Mouse (Mus musculus): ENCODE data around the gene Adra2c. TPM values are rescaled to one million over a fixed set of nuclear protein-coding genes. Genes with fewer than 3 reads are reported as not detected.

Gene Adra2c
- polyA plus RNA-seq (2011; ENCODE audit: insufficient read depth, insufficient read length, low read depth, missing spikeins): not detected in 2 replicates

GRCm38 (mm10) chr5:35278019-35278418 lies at the start of gene Adra2c:
Gene Adra2c, plus strand, starts transcription at chr5:35278319.
- Histone ChIP-seq H3K4me3 (ENCODE audit: low read depth, low read length) (peak within 1 kb of the TSS; percentile 77), H3K9me3 (replicated peaks; ENCODE audit: control insufficient read depth, insufficient read depth, low read length, poor library complexity, severe bottlenecking) (no peaks in the 10 kb centered on the region), H3K27ac (ENCODE audit: insufficient read depth, low read length) (no peak within 1 kb of the TSS), H3K4me1 (ENCODE audit: control insufficient read depth, insufficient read depth, low read length) (no peaks in the 10 kb centered on the region), H3K36me3 (ENCODE audit: control insufficient read depth, insufficient read depth, low read length, poor library complexity, severe bottlenecking) (no peaks in the 10 kb centered on the region), H3K9ac (ENCODE audit: low read depth, poor library complexity, severe bottlenecking) (peak within 1 kb of the TSS; percentile 82), H3K27me3 (ENCODE audit: control insufficient read depth, insufficient read depth, low read length, poor library complexity, severe bottlenecking) (peaks cover 8% of the 10 kb centered on the region)
- TF ChIP-seq POLR2A (IDR thresholded peaks at IDR 0.05; ENCODE audit: insufficient read depth, low read length) (no peak), CTCF (IDR thresholded peaks at IDR 0.05; ENCODE audit: low read depth, low read length) (no peak), EP300 (IDR thresholded peaks at IDR 0.05; ENCODE audit: insufficient read depth, low read depth, low read length) (no peak)

DNA sequence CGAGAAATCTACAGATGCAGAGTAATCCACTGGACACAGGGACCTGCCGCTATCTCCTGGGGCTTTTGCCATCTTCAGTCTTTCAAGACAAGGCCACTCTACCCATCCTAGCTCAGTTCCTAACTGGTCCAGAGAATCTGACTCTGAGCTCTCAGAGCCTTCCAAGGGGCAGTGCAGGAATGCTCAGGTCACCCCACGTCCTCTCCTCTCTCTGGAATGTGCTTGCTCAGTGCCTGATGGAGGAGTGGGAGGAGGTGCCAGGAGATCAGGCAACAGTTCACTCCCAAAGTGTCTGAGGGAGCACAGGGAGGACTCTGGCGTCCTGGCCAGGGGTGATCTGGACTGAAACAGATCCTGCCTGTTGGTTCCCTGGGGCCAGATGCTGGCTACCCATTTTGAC lies 45.0 kb upstream of the Adra2c start:
- no peak overlapping the region for H3K27ac ChIP-seq (ENCODE audit: insufficient read depth, low read length)
- H3K27me3 ChIP-seq (ENCODE audit: control insufficient read depth, insufficient read depth, low read length, poor library complexity, severe bottlenecking): no peaks in the 10 kb centered on the region
- no peak overlapping the region for H3K4me3 ChIP-seq (ENCODE audit: low read depth, low read length)
- H3K9me3 ChIP-seq (replicated peaks; ENCODE audit: control insufficient read depth, insufficient read depth, low read length, poor library complexity, severe bottlenecking): no peaks in the 10 kb centered on the region
- TF ChIP-seq EP300 (IDR thresholded peaks at IDR 0.05; ENCODE audit: insufficient read depth, low read depth, low read length) (no peak), CTCF (IDR thresholded peaks at IDR 0.05; ENCODE audit: low read depth, low read length) (no peak), POLR2A (IDR thresholded peaks at IDR 0.05; ENCODE audit: insufficient read depth, low read length) (no peak)
- H3K9ac ChIP-seq (ENCODE audit: low read depth, poor library complexity, severe bottlenecking): no peak overlapping the region
- no peaks in the 10 kb centered on the region for H3K36me3 ChIP-seq (ENCODE audit: control insufficient read depth, insufficient read depth, low read length, poor library complexity, severe bottlenecking)
- no peaks in the 10 kb centered on the region for H3K4me1 ChIP-seq (ENCODE audit: control insufficient read depth, insufficient read depth, low read length)

DNA sequence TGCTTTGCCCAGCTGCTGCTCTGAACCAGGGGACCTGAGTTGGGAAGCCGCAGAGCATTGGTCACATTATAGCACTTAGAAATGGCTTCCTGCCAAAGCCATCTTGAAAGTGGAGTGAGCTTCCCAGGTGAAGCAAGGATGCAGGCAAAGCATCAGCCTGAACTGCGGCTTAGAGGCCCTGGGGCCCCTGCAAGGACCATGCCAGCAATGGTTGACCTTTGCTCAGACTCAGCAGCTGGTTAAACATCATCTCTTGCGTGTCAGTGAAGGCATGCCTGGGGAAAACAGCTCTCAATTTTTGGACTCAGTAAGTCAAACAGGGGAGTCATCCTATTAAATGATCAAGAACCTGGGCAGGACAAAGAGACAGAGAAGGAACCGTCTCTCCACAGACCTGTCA lies 40.4 kb upstream of the Adra2c start:
- TF ChIP-seq POLR2A (IDR thresholded peaks at IDR 0.05; ENCODE audit: insufficient read depth, low read length): no peak
- TF ChIP-seq EP300 (IDR thresholded peaks at IDR 0.05; ENCODE audit: insufficient read depth, low read depth, low read length): no peak
- no peak for TF ChIP-seq CTCF (IDR thresholded peaks at IDR 0.05; ENCODE audit: low read depth, low read length)
- H3K27me3 ChIP-seq (ENCODE audit: control insufficient read depth, insufficient read depth, low read length, poor library complexity, severe bottlenecking): no peaks in the 10 kb centered on the region
- no peak overlapping the region for H3K4me3 ChIP-seq (ENCODE audit: low read depth, low read length)

DNA sequence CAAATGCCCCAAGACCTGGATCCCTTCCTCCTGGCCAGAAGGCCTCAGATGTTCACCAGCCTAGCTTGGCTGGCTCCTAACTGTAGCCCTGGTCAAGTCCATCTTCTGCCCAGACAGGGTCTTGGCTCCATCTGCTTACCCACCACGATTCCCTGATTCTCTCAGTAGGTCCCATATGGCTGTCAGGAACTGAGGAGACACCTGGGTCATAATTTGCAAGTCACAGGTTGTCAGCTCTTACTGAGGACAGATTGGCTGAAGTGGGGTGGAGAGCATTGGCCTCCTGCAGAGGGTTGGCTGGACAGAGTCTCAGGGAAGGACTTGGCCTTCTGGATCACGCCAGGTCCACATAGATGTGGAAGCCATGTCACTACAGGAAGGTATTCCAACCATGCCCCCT lies 39.5 kb upstream of the Adra2c start:
- H3K27ac ChIP-seq (ENCODE audit: insufficient read depth, low read length): no peak overlapping the region
- H3K4me1 ChIP-seq (ENCODE audit: control insufficient read depth, insufficient read depth, low read length): no peaks in the 10 kb centered on the region
- TF ChIP-seq EP300 (IDR thresholded peaks at IDR 0.05; ENCODE audit: insufficient read depth, low read depth, low read length) (no peak), POLR2A (IDR thresholded peaks at IDR 0.05; ENCODE audit: insufficient read depth, low read length) (no peak), CTCF (IDR thresholded peaks at IDR 0.05; ENCODE audit: low read depth, low read length) (no peak)
- no peaks in the 10 kb centered on the region for H3K9me3 ChIP-seq (replicated peaks; ENCODE audit: control insufficient read depth, insufficient read depth, low read length, poor library complexity, severe bottlenecking)
- H3K9ac ChIP-seq (ENCODE audit: low read depth, poor library complexity, severe bottlenecking): no peak overlapping the region
- no peak overlapping the region for H3K4me3 ChIP-seq (ENCODE audit: low read depth, low read length)
- no peaks in the 10 kb centered on the region for H3K27me3 ChIP-seq (ENCODE audit: control insufficient read depth, insufficient read depth, low read length, poor library complexity, severe bottlenecking)
- no peaks in the 10 kb centered on the region for H3K36me3 ChIP-seq (ENCODE audit: control insufficient read depth, insufficient read depth, low read length, poor library complexity, severe bottlenecking)

More for the DNA sequence above, 40.4 kb upstream of the Adra2c start:
- Histone ChIP-seq H3K27ac (ENCODE audit: insufficient read depth, low read length) (no peak overlapping the region), H3K9me3 (replicated peaks; ENCODE audit: control insufficient read depth, insufficient read depth, low read length, poor library complexity, severe bottlenecking) (no peaks in the 10 kb centered on the region), H3K9ac (ENCODE audit: low read depth, poor library complexity, severe bottlenecking) (no peak overlapping the region), H3K36me3 (ENCODE audit: control insufficient read depth, insufficient read depth, low read length, poor library complexity, severe bottlenecking) (no peaks in the 10 kb centered on the region), H3K4me1 (ENCODE audit: control insufficient read depth, insufficient read depth, low read length) (no peaks in the 10 kb centered on the region)

GRCm38 (mm10) chr5:35241556-35241955 lies 36.6 kb upstream of the Adra2c start:
- H3K27ac ChIP-seq (ENCODE audit: insufficient read depth, low read length): no peak overlapping the region
- H3K36me3 ChIP-seq (ENCODE audit: control insufficient read depth, insufficient read depth, low read length, poor library complexity, severe bottlenecking): no peaks in the 10 kb centered on the region
- no peaks in the 10 kb centered on the region for H3K4me1 ChIP-seq (ENCODE audit: control insufficient read depth, insufficient read depth, low read length)
- H3K9ac ChIP-seq (ENCODE audit: low read depth, poor library complexity, severe bottlenecking): no peak overlapping the region
- H3K27me3 ChIP-seq (ENCODE audit: control insufficient read depth, insufficient read depth, low read length, poor library complexity, severe bottlenecking): no peaks in the 10 kb centered on the region
- no peaks in the 10 kb centered on the region for H3K9me3 ChIP-seq (replicated peaks; ENCODE audit: control insufficient read depth, insufficient read depth, low read length, poor library complexity, severe bottlenecking)
- no peak overlapping the region for H3K4me3 ChIP-seq (ENCODE audit: low read depth, low read length)
- TF ChIP-seq CTCF (IDR thresholded peaks at IDR 0.05; ENCODE audit: low read depth, low read length): no peak
- TF ChIP-seq POLR2A (IDR thresholded peaks at IDR 0.05; ENCODE audit: insufficient read depth, low read length): no peak
- TF ChIP-seq EP300 (IDR thresholded peaks at IDR 0.05; ENCODE audit: insufficient read depth, low read depth, low read length): no peak

- H3K27me3 ChIP-seq (ENCODE audit: control insufficient read depth, insufficient read depth, low read length, poor library complexity, severe bottlenecking): no peaks in the 10 kb centered on the region
- peak; percentile 37 for TF ChIP-seq CTCF (IDR thresholded peaks at IDR 0.05; ENCODE audit: low read depth, low read length)
- no peak for TF ChIP-seq POLR2A (IDR thresholded peaks at IDR 0.05; ENCODE audit: insufficient read depth, low read length)
- no peak overlapping the region for H3K9ac ChIP-seq (ENCODE audit: low read depth, poor library complexity, severe bottlenecking)
- H3K9me3 ChIP-seq (replicated peaks; ENCODE audit: control insufficient read depth, insufficient read depth, low read length, poor library complexity, severe bottlenecking): no peaks in the 10 kb centered on the region
- no peak overlapping the region for H3K4me3 ChIP-seq (ENCODE audit: low read depth, low read length)
- no peaks in the 10 kb centered on the region for H3K4me1 ChIP-seq (ENCODE audit: control insufficient read depth, insufficient read depth, low read length)
- H3K27ac ChIP-seq (ENCODE audit: insufficient read depth, low read length): no peak overlapping the region
- H3K36me3 ChIP-seq (ENCODE audit: control insufficient read depth, insufficient read depth, low read length, poor library complexity, severe bottlenecking): no peaks in the 10 kb centered on the region
Measured at GRCm38 (mm10) chr5:35244204-35244603, 33.9 kb upstream of the Adra2c start.
